Mouse (Mus musculus) cerebellum, postnatal 14 days (tissue): ENCODE measurements around the gene Cluh.

ENCODE experiments used
- DNase-seq, 2 experiments: peaks; one replicate each; pipeline ENCODE4 v3.0.0; 2021; ENCODE audit warnings: mixed read lengths in 2 of 2

The Cluh gene

DNA sequence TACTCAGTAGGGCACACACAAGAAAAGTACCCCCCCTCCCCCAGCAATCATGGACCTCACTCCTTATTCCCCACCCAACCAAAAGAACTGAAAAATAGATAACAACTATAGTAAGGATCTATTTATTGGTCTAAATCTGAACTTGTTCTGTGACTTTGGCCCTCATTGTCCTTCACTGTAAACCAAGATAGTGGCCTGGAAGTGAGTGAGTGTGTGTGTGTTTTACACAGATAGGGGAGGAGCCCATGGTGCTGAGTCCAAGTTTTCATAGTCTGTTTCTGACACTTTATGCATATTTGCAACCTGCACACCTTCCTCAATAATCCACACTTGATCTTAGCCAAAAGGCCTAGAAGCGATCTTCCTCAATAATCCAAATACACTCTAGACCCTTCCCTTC is 619 bp upstream of the Cluh start:
- DNase-seq: no peak

- DNase-seq: peak in 1 of 2 experiments; percentile 67
These were observed 604 bp downstream of the Cluh start for GRCm38 (mm10) chr11:74649647-74650551.

DNA sequence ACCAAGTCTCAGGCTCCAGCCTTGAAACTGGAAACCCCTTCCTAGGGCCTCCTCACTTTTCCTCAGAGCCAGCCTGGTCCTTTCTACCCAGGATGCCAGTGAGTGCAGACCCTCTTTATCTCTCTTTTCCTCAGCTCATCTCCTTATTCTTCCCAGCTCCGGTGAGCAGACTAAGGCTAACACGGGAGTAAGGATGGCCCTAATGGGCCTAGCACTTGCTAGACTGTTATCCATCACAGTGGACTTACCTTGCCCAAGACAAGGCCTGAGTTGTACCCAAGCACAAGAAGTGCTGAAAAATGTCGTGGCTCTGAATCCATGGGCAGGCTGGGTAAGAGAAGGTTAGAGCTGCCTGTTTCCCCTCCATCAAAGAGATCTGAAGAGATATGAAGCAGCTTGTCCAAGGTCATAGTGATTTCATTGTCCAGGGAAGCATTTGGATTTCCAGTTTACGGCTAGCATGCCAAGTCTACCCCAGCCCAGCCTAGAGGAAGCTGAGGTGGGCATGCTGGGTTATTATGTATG is 1.3 kb downstream of the Cluh start:
- DNase-seq: no peak

DNA sequence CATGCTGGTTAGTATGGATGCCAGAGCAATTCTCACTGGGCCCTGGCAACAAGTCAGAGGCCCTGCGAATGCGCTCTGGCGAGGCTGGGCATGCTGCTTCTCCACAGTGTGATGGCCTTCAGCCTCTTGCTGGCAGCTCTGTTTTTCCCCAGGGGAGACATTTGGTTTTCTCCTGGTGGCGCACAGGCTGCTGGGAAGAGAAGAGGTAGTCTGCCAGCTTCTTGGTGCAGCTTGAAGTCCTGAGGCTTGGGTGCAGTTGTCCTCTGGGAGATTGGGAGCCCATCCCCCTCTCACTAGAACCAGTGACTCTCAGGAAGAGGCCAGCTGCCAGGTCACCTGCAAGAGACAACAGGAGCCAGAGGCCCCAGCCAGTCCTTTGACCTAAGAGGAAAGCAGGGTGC is 3.5 kb downstream of the Cluh start:
- DNase-seq: peak; percentile 31 to 43

DNA sequence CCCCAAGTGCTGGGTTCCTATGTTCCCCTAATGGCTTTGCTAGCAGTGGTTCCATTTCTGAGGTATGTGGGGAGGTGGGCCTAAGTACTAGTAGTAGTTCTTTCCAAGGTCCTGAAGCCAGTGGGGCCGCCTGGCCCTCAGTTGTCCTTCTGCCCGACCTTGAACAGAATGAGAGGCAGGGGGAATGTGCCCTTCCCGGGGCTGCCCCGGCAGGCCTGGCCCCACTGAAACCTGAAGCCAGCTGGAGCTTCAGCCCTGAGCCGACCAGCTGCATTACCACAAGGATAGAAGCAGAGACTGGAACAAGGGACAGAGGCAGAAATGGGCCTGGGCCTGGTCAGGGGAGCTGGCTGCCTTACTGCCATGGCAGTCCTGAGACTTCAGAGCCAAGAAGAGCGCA is 4.1 kb downstream of the Cluh start:
- no peak for DNase-seq

GRCm38 (mm10) chr11:74655941-74656340 is 6.6 kb downstream of the Cluh start:
- no peak for DNase-seq

GRCm38 (mm10) chr11:74660336-74660735 is 11.0 kb downstream of the Cluh start:
- peak in 1 of 2 experiments; percentile 4 for DNase-seq

- DNase-seq: peak in 1 of 2 experiments; percentile 3
These were observed 12.3 kb downstream of the Cluh start for GRCm38 (mm10) chr11:74661641-74662040.

DNA sequence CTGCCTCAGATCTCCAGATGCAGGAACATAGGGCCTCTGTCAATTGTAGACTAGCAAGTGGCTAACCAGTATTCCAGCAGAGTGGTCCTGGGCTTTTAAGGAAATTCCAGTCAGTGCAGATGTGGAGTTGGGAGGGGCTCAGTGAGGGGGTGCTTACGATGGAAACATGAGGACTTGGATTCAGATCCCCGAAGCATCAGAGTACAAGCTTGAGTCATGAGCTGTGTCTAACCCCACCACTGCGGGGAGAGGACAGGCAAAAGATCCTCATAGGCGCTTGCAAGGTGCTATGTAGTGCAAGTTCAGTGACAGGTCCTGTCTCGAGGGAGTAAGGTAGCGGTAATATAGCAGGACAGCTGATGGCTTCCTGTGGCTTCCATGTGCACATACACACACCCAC is 12.9 kb downstream of the Cluh start:
- no peak for DNase-seq

DNA sequence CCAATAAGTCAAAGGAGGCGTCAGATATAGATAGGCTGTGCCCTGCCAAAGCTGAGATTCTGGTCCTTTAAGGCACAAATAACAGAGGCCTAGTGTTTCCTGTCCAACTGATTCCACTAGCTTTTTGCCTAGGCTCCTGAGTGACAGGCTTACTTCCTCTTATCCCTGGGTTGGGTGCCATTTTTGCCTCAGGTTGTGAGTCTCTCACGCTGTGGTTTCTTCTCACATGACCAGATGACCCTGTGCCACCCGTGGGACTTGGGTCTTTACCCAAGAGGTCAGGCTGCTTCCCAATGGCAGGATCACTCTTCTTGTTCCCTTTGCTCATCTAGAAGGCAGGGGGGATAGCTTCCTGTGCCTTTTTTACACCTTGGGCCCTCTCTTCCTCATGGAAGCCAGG is 15.0 kb downstream of the Cluh start:
- no peak for DNase-seq

DNA sequence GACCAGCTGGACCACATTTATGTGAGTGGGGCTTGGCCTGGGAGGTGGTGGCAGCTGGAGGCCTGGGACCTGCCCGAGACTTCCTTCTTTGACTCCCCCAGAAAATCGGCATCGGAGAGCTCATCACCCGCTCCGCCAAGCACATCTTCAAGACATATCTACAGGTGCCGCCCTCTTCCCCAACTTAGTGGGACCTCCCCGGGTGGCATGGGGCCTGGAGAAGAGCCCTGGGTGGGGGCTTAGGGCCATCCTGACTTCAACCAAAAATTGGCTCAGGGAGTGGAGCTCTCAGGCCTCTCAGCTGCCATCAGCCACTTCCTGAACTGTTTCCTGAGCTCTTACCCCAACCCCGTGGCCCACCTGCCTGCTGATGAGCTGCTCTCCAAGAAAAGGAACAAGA is 15.6 kb downstream of the Cluh start:
- no peak for DNase-seq

- DNase-seq: no peak
These were observed 16.5 kb downstream of the Cluh start for GRCm38 (mm10) chr11:74665631-74666283.

DNA sequence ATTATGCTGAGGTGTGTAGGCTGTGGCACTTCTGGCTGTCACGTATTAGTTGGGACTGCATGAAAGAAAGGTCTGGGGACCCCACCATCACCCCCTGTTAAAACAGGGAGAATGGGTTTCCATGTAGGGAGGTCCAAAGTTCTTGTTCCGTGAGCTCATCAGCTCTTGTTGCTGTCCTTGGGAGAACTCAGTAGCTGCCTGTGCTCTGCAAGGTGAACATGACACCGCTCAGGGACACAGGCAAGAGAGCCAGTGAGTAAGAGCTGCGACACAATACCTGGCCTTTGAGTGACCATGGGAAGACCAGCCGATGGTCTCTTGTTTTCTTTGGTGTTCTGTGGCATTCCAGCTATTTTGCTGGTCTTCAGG is 17.0 kb downstream of the Cluh start:
- DNase-seq: no peak

- no peak for DNase-seq
These were observed 17.7 kb downstream of the Cluh start for GRCm38 (mm10) chr11:74666776-74667581.

DNA sequence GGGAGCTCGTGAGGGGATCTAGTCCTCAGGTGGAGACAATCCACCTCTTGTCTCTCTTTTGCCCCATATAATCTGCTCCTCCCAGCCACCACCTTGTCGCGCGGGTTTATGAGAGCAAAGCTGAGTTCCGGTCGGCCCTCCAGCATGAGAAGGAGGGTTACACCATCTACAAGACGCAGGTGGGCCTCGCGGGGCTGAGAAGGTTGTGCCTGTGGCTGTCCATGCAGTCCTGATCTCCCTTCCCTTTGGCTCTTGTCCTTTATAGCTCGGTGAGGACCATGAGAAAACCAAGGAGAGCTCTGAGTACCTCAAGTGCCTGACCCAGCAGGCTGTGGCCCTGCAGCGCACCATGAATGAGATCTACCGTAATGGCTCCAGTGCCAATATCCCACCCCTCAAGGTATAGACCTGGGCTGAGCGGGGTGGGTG is 18.3 kb downstream of the Cluh start:
- DNase-seq: peak in 1 of 2 experiments; percentile 13

- DNase-seq: no peak
These were observed 19.2 kb downstream of the Cluh start for GRCm38 (mm10) chr11:74668466-74668865.

DNA sequence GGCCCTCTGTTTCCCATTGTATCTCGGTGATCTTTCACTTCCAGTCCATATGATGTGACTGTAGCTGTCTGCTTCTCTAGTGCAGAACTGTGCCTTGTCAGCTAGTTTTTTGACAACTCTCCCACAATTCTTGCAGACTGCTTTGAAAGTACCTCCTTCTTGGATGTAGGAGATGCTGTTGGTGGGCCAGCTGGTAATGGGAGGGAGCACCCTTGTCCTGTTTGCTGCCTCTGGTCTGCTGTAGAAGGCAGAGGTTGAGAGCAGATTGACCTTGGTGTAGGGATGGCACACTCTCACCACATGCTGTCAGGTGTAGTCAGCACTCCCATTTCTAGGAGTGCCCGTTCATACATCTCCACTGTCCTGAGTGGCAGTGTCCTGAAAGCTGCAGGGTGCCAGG is 19.7 kb downstream of the Cluh start:
- DNase-seq: peak in 1 of 2 experiments; percentile 4

DNA sequence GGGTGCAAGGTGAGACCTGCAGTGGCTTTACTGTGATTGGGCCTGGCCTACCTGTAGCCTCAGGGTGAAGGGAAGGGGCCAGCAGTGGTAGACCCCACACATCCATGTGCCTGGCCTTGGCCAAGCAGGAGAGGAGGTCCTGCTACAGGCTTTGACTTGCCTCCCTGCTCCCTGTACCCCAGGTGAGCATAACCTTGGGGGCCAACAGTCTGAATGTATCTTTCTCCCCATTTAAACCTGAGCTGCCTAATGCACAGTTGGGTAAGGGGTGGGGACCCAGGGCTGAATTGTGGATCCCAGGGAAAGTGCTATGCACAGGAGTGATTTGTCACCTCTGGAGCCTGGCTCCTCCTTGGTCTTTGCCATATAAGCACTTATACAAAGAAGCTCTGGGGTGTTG is 20.9 kb downstream of the Cluh start:
- DNase-seq: no peak

- no peak for DNase-seq
These were observed 21.7 kb downstream of the Cluh start for GRCm38 (mm10) chr11:74671013-74671412.

DNA sequence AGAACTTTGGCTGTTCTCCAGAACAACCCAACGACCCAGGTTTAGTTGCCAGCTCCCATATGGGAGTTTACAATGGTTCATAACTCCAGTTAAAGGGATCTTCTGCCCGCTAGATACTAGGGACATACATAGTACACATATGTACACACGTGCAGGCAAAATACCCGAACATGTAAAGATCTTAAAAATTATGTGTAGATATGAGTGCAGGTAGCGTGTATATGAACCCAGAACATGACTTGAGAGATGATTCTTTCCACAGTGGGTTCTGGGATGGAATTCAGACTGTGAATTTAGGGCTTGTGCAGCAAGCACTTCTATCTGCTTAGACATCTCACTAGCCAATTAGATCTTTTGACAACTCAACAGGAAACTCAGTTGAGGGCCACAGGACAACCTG is 22.5 kb downstream of the Cluh start:
- no peak for DNase-seq

DNA sequence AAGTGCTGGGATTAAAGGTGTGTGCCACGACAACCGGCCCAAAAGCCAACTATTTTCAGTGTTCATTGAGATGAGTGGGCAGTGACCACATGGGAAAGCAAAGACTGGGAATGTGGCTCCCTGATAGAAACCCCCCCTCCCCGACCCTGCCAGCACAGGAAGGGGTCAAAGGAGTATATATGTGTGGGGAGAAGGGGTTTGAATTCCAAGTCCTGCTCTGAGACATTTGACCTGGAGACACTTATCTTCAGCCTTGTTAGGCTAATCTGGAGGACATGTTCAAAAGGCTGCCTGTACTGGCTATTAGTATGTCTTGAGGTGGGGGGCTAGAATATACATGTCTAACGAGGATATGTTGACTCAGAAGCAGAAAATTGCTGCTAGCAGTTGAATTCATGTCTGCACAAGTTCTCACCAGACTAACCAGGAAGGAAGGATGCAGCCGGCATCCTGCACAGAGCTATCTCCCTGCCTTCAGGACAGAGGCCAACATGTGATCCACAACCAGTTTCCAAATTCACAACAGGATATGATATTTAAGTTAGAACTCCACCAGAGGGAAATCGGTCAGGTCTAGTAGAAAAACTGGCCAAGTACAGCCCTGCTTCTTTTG is 23.7 kb downstream of the Cluh start:
- no peak for DNase-seq

GRCm38 (mm10) chr11:74673561-74673960 is 24.3 kb downstream of the Cluh start:
- DNase-seq: no peak

DNA sequence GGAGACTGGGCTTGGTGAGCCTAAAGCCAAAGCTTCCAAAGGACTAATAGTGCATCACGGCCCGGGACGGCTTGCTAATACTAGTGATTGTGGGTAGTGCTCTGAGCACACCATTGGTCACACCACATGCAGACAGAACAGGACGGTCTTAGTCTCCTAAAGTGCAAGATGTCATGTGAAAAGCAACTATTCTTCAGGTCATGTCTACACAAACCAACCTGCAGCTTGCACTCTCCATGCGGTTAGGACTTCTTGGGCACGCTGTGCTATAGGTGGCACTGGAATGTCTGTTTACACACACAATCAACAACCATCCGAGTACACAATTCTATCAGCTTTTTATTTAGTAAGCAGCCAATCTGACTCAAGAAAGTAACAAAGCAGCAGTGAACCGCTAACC is 25.4 kb downstream of the Cluh start:
- no peak for DNase-seq
